Mouse (Mus musculus) hindbrain, postnatal 0 days (tissue): ENCODE measurements around the gene Gnptab. TPM values are rescaled to one million over a fixed set of nuclear protein-coding genes. Genes with fewer than 3 reads are reported as not detected.

ENCODE experiments used
- ATAC-seq: fragments of 200-750 bp; cut with Nextera tagmentation; 2 replicates; pipeline ENCODE4 v1.8.0; 2017; ENCODE audit warnings: mild to moderate bottlenecking, moderate TSS enrichment, moderate library complexity
- DNase-seq: peaks from one replicate; pipeline ENCODE4 v3.0.0-alpha.2; 2015; ENCODE audit warnings: low spot score
- H3K27ac ChIP-seq: fragments of 300-500 bp; sonication (generic); 2 replicates; pipeline ENCODE4 v1.5.1; 2014; ENCODE audit warnings: mild to moderate bottlenecking
- H3K27me3 ChIP-seq: fragments of 300-500 bp; sonication (generic); 2 replicates; pipeline ENCODE4 v1.6.1; 2014; ENCODE audit warnings: low read length, mixed read lengths; ENCODE audit not compliant: insufficient read depth
- H3K36me3 ChIP-seq: fragments of 300-500 bp; sonication (generic); 2 replicates; pipeline ENCODE4 v1.6.1; 2014; ENCODE audit warnings: low read length, mixed read lengths; ENCODE audit not compliant: insufficient read depth
- H3K4me1 ChIP-seq: fragments of 300-500 bp; sonication (generic); 2 replicates; pipeline ENCODE4 v1.6.1; 2014; ENCODE audit warnings: antibody characterized with exemption, low read length, mixed read lengths; ENCODE audit not compliant: insufficient read depth
- H3K4me2 ChIP-seq: fragments of 300-500 bp; sonication (generic); 2 replicates; pipeline ENCODE4 v1.6.1; 2014; ENCODE audit warnings: low read depth, mild to moderate bottlenecking, low read length, moderate library complexity, mixed read lengths
- H3K4me3 ChIP-seq: fragments of 300-500 bp; sonication (generic); 2 replicates; pipeline ENCODE4 v1.5.1; 2014; ENCODE audit warnings: low read length
- H3K9ac ChIP-seq: fragments of 300-500 bp; sonication (generic); replicated peaks from 2 replicates; pipeline ENCODE4 v1.6.1; 2014; ENCODE audit warnings: mild to moderate bottlenecking, low read length, moderate library complexity, mixed read lengths
- H3K9me3 ChIP-seq: fragments of 300-500 bp; sonication (generic); 2 replicates; pipeline ENCODE4 v1.6.1; 2016; ENCODE audit warnings: low read length, mixed read lengths
- CTCF ChIP-seq: IDR thresholded peaks from 2 replicates; pipeline ENCODE4 v1.5.1; 2016; ENCODE audit warnings: antibody characterized with exemption, control low read depth, low read depth
- WGBS: fragments of 180-500 bp; shearing (Covaris S2); extraction: QIAGEN DNeasy Blood & Tissue Kit; methylation state at CpG from one replicate; pipeline ENCODE4 v1.1.7; 2014; 5-methylcytosine and 5-hydroxymethylcytosine counted together
- polyA plus RNA-seq: library from polyadenylated mRNA; unstranded; fragments of >200 nt; fragmentation: Nextera tagmentation; extraction: Ambion mirVana; gene quantifications from 2 replicates; pipeline ENCODE4 v1.2.1, GENCODE M21; 2015
- total RNA-seq: library from RNA; depleted of rRNA; stranded (reverse); fragments of >200 nt; gene quantifications from 2 replicates; pipeline ENCODE4 v1.2.3, GENCODE M21; 2014

The Gnptab gene
- total and polyA plus RNA-seq, 2 experiments from 2014 or later: 19.0 to 40.5 TPM

DNA sequence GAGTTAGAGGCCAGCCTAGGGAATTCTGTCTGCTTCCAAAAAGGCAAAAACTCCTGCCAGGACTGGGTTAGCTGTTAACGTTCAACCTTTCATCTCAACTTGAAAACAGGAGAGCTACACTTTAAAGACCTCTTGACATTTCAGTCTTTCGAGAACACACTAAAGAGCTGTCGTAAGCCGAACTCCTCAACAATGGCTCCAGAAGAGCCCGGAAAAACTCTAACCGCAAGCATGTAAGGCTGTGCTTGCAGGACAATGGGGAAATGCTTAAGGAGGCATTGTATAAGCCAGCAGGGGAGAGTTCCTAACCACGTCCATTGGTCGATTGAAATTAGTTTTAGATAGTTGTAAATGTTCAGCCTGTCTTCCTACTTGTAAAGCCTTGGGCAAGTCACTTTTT is 29.1 kb upstream of the Gnptab start:
- 14% methylated on average over 8 of the region's 8 CpGs for WGBS
- H3K27me3 ChIP-seq: no peaks in the 10 kb centered on the region
- ATAC-seq (no peak), DNase-seq (no peak)
- H3K9me3 ChIP-seq: no peaks in the 10 kb centered on the region
- H3K4me1 ChIP-seq: no peaks in the 10 kb centered on the region; the same call in 1 of the 2 replicates
- H3K36me3 ChIP-seq: no peaks in the 10 kb centered on the region
- no peak overlapping the region for H3K27ac ChIP-seq
- no peak for TF ChIP-seq CTCF
- no peak overlapping the region for H3K4me2 ChIP-seq
- no peak overlapping the region for H3K4me3 ChIP-seq
- H3K9ac ChIP-seq: no peak overlapping the region

DNA sequence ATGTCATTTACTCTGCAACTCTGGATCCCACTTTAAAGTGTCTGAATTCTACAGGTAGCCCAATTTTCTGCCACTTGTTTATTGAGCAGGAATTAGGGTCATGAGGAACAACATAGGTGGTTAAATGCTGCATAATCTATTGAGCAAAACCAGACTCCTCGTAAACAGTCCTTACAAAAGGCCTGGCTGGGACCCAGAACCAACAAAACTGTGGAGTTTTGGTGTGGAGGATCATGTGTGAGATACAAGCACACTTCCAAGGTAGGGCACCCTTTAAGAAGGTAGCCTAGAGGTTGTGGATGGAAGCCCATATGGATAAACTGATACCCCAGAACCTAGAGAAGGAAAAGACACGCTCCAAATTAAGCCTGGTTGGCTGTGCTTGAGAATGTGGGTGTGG is 28.2 kb upstream of the Gnptab start:
- no peak overlapping the region for H3K4me3 ChIP-seq
- no peak overlapping the region for H3K27ac ChIP-seq
- H3K9ac ChIP-seq: no peak overlapping the region
- no peak for DNase-seq
- no peaks in the 10 kb centered on the region for H3K27me3 ChIP-seq
- H3K36me3 ChIP-seq: no peaks in the 10 kb centered on the region
- TF ChIP-seq CTCF: no peak
- H3K4me1 ChIP-seq: no peaks in the 10 kb centered on the region; the same call in 1 of the 2 replicates
- WGBS: 58% methylated on average over 2 of the region's 2 CpGs
- no peak for ATAC-seq
- H3K4me2 ChIP-seq: no peak overlapping the region
- H3K9me3 ChIP-seq: no peaks in the 10 kb centered on the region

DNA sequence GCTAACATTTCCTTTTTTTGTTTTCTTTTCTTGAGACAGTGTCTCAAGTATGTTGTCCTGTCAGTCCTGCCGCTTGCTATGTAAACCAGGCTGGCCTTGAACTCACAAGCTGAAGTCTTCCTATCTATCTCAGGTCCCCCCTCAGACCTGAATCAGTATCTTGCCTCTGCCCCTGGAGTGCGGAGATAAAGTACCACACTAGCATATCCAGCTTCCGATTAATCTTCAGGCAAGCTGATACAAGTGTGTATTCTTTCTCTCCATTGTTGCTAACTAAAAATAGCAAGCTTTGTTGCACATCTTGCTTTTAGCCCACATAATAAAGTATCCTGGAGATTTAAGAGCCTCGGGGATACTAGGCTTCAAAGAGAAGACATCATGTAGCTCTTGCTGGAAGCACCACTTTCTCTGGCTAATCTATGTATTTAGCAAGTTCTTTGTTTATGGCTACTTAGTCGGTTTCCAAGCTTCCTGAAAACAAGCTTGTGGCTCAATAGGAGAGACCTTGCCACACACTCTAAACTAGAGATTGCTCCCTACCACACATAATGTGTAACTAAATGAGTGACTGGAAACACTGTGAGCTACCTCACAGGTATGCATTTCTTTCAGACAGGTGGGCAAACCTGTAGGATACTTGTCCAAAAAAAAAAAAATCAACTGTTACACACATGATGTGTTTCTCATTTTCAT is 27.4 kb upstream of the Gnptab start:
- Histone ChIP-seq H3K4me2 (no peak overlapping the region), H3K9ac (no peak overlapping the region), H3K9me3 (no peaks in the 10 kb centered on the region), H3K36me3 (no peaks in the 10 kb centered on the region), H3K27ac (no peak overlapping the region), H3K4me1 (no peaks in the 10 kb centered on the region; the same call in 1 of the 2 replicates), H3K4me3 (no peak overlapping the region), H3K27me3 (no peaks in the 10 kb centered on the region)
- no peak for DNase-seq
- TF ChIP-seq CTCF: no peak
- no peak for ATAC-seq
- WGBS: 70% methylated on average over 5 of the region's 5 CpGs

DNA sequence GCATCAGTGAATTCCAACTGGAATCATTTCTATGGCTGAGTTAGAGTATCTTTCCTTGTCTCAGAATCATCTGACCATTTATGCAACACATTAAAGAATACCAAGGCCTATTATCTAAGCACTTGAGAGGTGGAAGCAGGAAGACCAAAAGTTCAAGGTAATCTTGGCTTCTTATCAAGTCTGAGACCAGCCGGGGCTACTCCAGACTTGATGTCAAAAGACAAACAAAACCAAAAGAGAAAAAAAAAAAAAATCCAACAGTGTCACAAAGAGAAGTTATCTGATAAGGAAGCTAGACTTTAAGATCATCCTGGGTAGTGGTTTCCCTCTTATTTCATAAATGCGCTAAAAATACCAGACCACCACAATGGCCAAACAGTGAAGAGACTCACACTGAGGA is 26.4 kb upstream of the Gnptab start:
- Histone ChIP-seq H3K4me2 (no peak overlapping the region), H3K4me3 (no peak overlapping the region), H3K9ac (no peak overlapping the region), H3K36me3 (no peaks in the 10 kb centered on the region), H3K27me3 (no peaks in the 10 kb centered on the region), H3K4me1 (no peaks in the 10 kb centered on the region; the same call in 1 of the 2 replicates), H3K9me3 (no peaks in the 10 kb centered on the region), H3K27ac (no peak overlapping the region)
- ATAC-seq (no peak), DNase-seq (no peak)
- TF ChIP-seq CTCF: no peak
- WGBS: 87% methylated on average over 2 of the region's 2 CpGs

DNA sequence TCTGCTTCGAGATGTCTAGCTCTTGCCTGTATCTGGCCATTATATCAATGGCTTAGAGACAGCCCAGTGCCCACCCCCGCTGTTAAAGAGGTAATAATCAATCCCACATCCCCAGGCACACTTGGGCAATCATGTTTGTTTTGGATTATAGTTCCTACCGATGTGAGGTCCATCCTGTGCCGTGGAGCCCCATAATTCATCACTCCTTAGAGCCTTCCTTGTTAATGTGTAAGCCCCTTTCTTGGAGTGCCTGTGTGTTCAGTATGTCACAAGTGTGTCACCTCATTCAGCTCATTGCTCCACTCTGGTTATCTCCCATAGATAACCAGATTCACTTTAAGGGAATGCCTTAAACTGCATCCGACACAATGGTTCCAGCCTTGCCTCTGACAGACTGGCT is 24.3 kb upstream of the Gnptab start:
- no peak for TF ChIP-seq CTCF
- Histone ChIP-seq H3K9ac (no peak overlapping the region), H3K4me3 (no peak overlapping the region), H3K4me2 (no peak overlapping the region), H3K36me3 (no peaks in the 10 kb centered on the region), H3K27me3 (no peaks in the 10 kb centered on the region), H3K9me3 (no peaks in the 10 kb centered on the region), H3K4me1 (no peaks in the 10 kb centered on the region; the same call in 1 of the 2 replicates), H3K27ac (no peak overlapping the region)
- ATAC-seq (no peak), DNase-seq (no peak)
- WGBS: 82% methylated on average over 5 of the region's 5 CpGs

DNA sequence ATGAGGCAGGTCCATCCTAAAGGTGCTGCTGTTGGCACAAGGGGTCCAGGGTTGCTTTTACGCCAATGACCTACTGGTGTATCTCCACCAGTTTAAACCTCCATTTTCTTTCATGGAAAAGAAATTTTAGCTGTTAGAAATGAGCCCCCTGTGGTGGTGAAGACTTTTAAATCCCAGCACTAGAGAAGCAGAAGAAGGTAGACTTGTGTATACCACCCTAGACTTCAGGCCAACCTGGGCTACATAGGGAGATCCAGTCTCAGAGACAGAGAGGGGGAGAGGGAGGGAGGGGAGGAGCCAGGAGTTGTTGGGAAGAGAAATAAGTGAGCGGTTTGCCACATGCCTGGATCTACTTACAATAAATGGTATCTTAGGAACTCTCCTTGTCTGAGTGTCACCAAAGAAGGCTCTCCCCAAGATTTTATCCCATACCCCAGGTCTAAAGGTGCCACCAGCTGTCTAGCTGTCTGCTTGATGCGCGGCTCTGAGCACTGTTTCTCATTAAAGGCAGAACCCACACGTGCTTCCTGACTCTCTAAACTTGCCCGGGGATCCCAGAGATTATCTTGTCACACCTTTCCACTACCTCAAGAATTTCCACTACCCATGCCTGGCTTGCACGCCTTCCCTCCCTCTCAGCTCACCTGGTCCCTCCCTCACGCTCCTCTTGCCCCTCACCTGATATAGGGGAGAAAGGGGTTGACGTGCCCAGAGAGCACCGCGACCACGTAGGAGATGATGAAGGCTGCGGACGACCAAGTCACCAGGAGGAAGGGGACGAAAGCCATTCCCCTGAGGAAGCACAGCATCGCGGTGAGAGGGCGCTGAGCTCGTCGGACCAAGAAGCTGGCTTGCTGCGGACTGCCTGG is 22.6 kb upstream of the Gnptab start:
- no peaks in the 10 kb centered on the region for H3K36me3 ChIP-seq
- peak overlapping the region; percentile 54 for H3K9ac ChIP-seq
- 8% methylated on average over 21 of the region's 21 CpGs for WGBS
- H3K27me3 ChIP-seq: no peaks in the 10 kb centered on the region
- DNase-seq (no peak), ATAC-seq (peak; percentile 34; the same call in 1 of the 2 replicates)
- H3K27ac ChIP-seq: no peak overlapping the region
- no peaks in the 10 kb centered on the region for H3K9me3 ChIP-seq
- H3K4me3 ChIP-seq: peak overlapping the region; percentile 53
- TF ChIP-seq CTCF: no peak
- peak overlapping the region; percentile 63 for H3K4me2 ChIP-seq
- no peaks in the 10 kb centered on the region for H3K4me1 ChIP-seq
